Mouse (Mus musculus): ENCODE data around the gene Drap1. TPM values are rescaled to one million over a fixed set of nuclear protein-coding genes. Genes with fewer than 3 reads are reported as not detected.

Drap1 gene
- polyA plus RNA-seq (2015; fragmentation: Nextera tagmentation; extraction: Ambion mirVana): 71.5 and 74.2 TPM in 2 replicates

DNA sequence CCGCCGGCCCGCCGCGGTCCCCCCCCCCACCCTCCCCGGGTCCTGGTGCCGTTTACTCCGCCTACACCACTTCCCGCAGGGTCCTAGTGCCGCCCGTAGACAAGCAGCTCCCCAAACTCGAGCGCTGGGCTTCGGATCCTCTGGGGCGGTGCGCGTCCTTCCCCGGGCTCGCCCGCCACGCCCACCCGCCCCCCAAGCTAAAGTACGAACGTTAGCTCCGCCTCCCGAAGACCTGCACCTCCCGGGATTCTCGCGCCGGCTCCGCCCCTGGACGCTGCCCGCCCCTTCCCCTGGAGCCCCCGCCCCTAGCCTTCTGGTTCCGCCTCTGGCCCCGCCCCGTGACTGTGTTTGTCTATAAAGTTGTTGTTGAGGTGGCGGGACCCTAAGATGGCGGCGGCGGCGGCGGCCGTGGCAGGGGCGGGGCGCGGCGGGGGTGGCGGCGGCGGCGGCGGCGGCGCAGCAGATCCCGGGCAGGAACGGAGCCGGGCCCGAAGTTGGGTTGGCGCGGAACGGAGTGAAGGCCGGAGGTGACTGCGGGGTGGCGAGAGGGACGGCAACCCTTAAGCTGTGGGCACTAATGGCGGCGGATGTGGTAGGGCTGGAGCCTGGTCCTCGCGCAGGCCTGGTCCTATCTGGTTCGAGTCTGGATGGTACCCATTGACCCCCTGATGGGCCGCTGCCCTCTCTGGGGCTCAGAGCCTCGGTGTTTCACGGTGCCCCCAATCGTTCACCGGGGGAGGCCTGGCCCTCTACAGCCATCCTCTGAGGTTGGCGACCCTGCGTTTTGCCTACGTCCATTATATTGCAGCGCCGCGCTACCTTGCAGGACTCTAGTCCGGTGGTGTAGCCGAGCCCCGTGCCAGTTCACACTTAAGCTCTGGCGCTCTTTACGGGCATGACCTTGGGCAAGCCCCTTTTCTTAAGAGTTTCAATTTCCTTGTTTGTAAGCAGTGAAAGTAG is at the start of gene Drap1, which contains the start of gene AI837181:
TSS of gene Drap1 (minus strand) at position 198 of the 960 bp plus-strand sequence.
TSS of gene AI837181 (plus strand) at position 363 of the 960 bp plus-strand sequence.
- peak; percentile 99 for DNase-seq
- peak; percentile 86 for ATAC-seq
- no peaks in the 10 kb centered on the region for H3K9me3 ChIP-seq (ENCODE audit: low read length)
- H3K27ac ChIP-seq (ENCODE audit: low read depth): peak within 1 kb of the TSS; percentile 92
- TF ChIP-seq EP300 (IDR thresholded peaks at IDR 0.05; ENCODE audit: low read depth): no peak
- no peak for TF ChIP-seq CTCF (IDR thresholded peaks at IDR 0.05; ENCODE audit: low read depth)
- H3K27me3 ChIP-seq (ENCODE audit: insufficient read depth, low read length): no peaks in the 10 kb centered on the region
- H3K4me3 ChIP-seq (ENCODE audit: low read depth, low read length): peak within 1 kb of the TSS; percentile 93
- H3K4me2 ChIP-seq (ENCODE audit: low read depth, low read length): peak within 1 kb of the TSS; percentile 97
- H3K9ac ChIP-seq (replicated peaks): peak within 1 kb of the TSS; percentile 94
- peaks cover 31% of the 10 kb centered on the region for H3K36me3 ChIP-seq (replicated peaks; ENCODE audit: insufficient read depth, low read length)
- WGBS (ENCODE audit: insufficient replicate concordance): 2% methylated on average over 78 of the region's 87 CpGs
- peaks cover 22% of the 10 kb centered on the region for H3K4me1 ChIP-seq (ENCODE audit: insufficient read depth)

DNA sequence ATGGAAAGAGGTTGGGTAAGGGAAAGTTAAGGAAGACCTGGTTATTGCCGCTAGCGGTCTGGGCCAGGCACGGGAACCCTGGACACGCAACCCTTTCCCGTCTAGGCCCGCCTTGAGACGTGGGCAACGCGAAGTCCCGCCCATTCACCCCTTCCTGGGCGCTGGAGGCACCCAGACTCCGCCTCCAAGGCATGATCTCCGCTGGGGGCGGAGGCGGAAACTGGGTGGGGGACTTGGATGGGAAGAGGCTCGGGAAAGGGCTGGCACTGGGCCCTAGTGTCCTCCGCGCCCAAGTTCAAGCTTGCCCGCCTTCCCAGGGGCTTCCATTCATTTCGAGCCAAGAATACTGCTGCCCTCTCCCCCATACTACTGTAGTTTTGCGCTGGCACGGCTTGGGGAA is 48.9 kb upstream of the Drap1 start, which contains the start of gene Efemp2:
TSS of gene Efemp2 (plus strand) at position 235 of the 400 bp plus-strand sequence.
- Histone ChIP-seq H3K4me2 (ENCODE audit: low read depth, low read length) (peak within 1 kb of the TSS; percentile 78), H3K27ac (ENCODE audit: low read depth) (peak within 1 kb of the TSS; percentile 12; the same call in 1 of the 2 replicates), H3K9me3 (ENCODE audit: low read length) (no peaks in the 10 kb centered on the region), H3K9ac (replicated peaks) (peak within 1 kb of the TSS; percentile 49), H3K4me3 (ENCODE audit: low read depth, low read length) (peak within 1 kb of the TSS; percentile 45), H3K4me1 (ENCODE audit: insufficient read depth) (0 out of 2 replicates have a peak, but pooled peaks cover 3% of the 10 kb centered on the region), H3K36me3 (replicated peaks; ENCODE audit: insufficient read depth, low read length) (no peaks in the 10 kb centered on the region), H3K27me3 (ENCODE audit: insufficient read depth, low read length) (peaks cover 23% of the 10 kb centered on the region)
- no peak for TF ChIP-seq CTCF (IDR thresholded peaks at IDR 0.05; ENCODE audit: low read depth)
- no peak for TF ChIP-seq EP300 (IDR thresholded peaks at IDR 0.05; ENCODE audit: low read depth)
- ATAC-seq: peak; percentile 61
- WGBS (ENCODE audit: insufficient replicate concordance): 5% methylated on average over 22 of the region's 22 CpGs
- DNase-seq: peak; percentile 71

DNA sequence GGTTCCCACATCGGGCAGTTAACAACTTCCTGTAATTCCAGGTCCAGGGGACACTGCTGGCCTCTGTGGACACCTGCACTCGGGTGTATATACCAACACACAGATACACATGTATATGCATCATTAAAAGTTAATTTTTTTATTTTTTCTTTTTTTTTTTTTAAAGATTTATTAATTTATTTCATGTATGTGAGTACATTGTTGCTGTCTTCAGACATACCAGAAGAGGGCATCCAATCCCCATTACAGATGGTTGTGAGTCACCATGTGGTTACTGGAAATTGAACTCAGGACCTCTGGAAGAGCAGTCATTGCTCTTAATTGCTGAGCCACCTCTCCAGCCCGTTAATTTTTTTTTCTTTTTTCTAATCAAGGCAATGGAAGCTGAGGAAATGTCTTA is 48.1 kb upstream of the Drap1 start:
- Histone ChIP-seq H3K36me3 (replicated peaks; ENCODE audit: insufficient read depth, low read length) (no peaks in the 10 kb centered on the region), H3K4me3 (ENCODE audit: low read depth, low read length) (no peak overlapping the region), H3K4me1 (ENCODE audit: insufficient read depth) (0 out of 2 replicates have a peak, but pooled peaks cover 3% of the 10 kb centered on the region), H3K4me2 (ENCODE audit: low read depth, low read length) (no peak overlapping the region), H3K9me3 (ENCODE audit: low read length) (no peaks in the 10 kb centered on the region), H3K9ac (replicated peaks) (no peak overlapping the region), H3K27ac (ENCODE audit: low read depth) (no peak overlapping the region), H3K27me3 (ENCODE audit: insufficient read depth, low read length) (peaks cover 23% of the 10 kb centered on the region)
- WGBS (ENCODE audit: insufficient replicate concordance): 70% methylated on average over 3 of the region's 3 CpGs
- DNase-seq (no peak), ATAC-seq (no peak)
- TF ChIP-seq EP300 (IDR thresholded peaks at IDR 0.05; ENCODE audit: low read depth) (no peak), CTCF (IDR thresholded peaks at IDR 0.05; ENCODE audit: low read depth) (peak; percentile 41)

DNA sequence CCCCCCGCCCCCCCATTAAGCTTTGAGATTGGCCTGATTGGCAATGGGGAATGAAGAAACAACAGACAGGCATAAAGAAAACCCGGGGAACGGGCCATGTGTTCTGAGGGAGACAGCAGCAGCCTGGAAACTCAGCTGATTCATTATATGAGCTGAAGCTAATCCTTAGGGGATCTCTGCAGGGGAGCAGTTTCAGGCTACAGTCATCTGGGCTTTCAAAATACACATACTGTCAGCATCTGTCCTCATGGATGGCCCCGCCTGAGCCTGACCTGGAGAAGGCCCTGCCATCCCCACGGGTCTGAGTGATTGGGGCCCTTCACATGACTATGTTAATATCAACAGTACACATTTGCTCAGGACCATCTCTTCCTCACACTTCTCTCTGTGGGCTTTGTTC is 47.1 kb upstream of the Drap1 start:
- H3K36me3 ChIP-seq (replicated peaks; ENCODE audit: insufficient read depth, low read length): no peaks in the 10 kb centered on the region
- no peak overlapping the region for H3K4me2 ChIP-seq (ENCODE audit: low read depth, low read length)
- DNase-seq: no peak
- H3K9ac ChIP-seq (replicated peaks): no peak overlapping the region
- H3K27me3 ChIP-seq (ENCODE audit: insufficient read depth, low read length): peaks cover 23% of the 10 kb centered on the region
- H3K27ac ChIP-seq (ENCODE audit: low read depth): no peak overlapping the region
- no peaks in the 10 kb centered on the region for H3K9me3 ChIP-seq (ENCODE audit: low read length)
- no peak overlapping the region for H3K4me3 ChIP-seq (ENCODE audit: low read depth, low read length)
- 60% methylated on average over 5 of the region's 5 CpGs for WGBS (ENCODE audit: insufficient replicate concordance)
- TF ChIP-seq CTCF (IDR thresholded peaks at IDR 0.05; ENCODE audit: low read depth) (no peak), EP300 (IDR thresholded peaks at IDR 0.05; ENCODE audit: low read depth) (no peak)
- no peak for ATAC-seq
- 0 out of 2 replicates have a peak, but pooled peaks cover 3% of the 10 kb centered on the region for H3K4me1 ChIP-seq (ENCODE audit: insufficient read depth)

DNA sequence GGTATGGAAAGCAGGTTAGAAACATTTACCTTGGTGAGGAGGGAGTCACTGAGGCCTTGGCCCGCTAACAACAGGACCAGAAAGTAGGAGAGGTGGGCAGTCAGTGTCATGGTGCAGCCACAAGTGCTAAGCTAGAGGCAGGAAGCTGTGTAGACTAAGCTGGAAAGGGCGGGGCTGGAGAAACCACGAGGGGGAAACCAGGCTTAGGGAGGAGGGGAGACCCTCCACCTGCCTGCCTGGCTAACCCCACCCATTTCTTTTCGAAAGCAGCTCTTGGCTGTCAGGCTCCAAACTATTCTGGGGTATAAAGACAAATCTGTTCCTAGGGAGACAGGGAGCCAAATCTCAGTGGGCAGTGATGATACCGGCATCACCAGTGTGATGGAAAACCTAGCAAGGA is 43.6 kb upstream of the Drap1 start, which contains the start of gene Ctsw:
TSS of gene Ctsw (minus strand) at position 134 of the 400 bp plus-strand sequence.
- H3K4me3 ChIP-seq (ENCODE audit: low read depth, low read length): no peak within 1 kb of the TSS
- H3K27me3 ChIP-seq (ENCODE audit: insufficient read depth, low read length): no peaks in the 10 kb centered on the region
- DNase-seq: no peak
- 39% methylated on average over 5 of the region's 5 CpGs for WGBS (ENCODE audit: insufficient replicate concordance)
- no peak for ATAC-seq
- H3K36me3 ChIP-seq (replicated peaks; ENCODE audit: insufficient read depth, low read length): peaks cover 25% of the 10 kb centered on the region
- TF ChIP-seq EP300 (IDR thresholded peaks at IDR 0.05; ENCODE audit: low read depth) (no peak), CTCF (IDR thresholded peaks at IDR 0.05; ENCODE audit: low read depth) (no peak)
- H3K4me2 ChIP-seq (ENCODE audit: low read depth, low read length): no peak within 1 kb of the TSS
- H3K4me1 ChIP-seq (ENCODE audit: insufficient read depth): no peaks in the 10 kb centered on the region
- H3K9ac ChIP-seq (replicated peaks): no peak within 1 kb of the TSS
- H3K27ac ChIP-seq (ENCODE audit: low read depth): no peak within 1 kb of the TSS
- H3K9me3 ChIP-seq (ENCODE audit: low read length): no peaks in the 10 kb centered on the region

DNA sequence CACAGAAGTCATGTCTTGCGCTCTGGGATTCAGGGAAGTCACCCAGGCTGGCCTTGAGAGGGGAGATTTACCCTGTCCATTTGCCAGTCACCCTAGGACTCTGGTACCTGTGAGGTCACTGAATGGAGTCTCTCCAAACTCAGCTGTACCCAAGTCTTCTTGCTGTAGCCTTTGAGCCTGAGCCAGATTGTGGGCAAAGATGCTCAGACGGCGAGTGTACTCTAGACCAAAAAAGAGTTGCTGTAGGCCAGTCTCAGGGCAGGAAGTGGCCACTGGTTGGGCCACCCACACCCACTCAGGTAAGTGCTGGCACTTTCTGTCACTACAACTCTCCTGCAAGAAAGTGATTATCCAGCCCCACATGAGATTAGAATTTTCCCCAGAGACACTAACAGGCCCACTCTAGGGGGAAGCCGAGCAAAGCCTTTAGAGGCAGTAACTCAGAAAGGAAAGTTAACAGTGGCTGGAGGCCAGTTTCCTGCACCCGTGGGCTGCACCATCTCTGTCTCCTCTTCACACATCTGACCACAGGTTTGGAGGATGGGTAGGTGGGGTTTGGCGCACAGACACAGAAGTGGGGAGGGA is 42.2 kb upstream of the Drap1 start:
- no peak for TF ChIP-seq EP300 (IDR thresholded peaks at IDR 0.05; ENCODE audit: low read depth)
- TF ChIP-seq CTCF (IDR thresholded peaks at IDR 0.05; ENCODE audit: low read depth): no peak
- H3K27me3 ChIP-seq (ENCODE audit: insufficient read depth, low read length): no peaks in the 10 kb centered on the region
- no peaks in the 10 kb centered on the region for H3K4me1 ChIP-seq (ENCODE audit: insufficient read depth)
- H3K36me3 ChIP-seq (replicated peaks; ENCODE audit: insufficient read depth, low read length): peaks cover 33% of the 10 kb centered on the region
- no peaks in the 10 kb centered on the region for H3K9me3 ChIP-seq (ENCODE audit: low read length)
- no peak overlapping the region for H3K9ac ChIP-seq (replicated peaks)
- H3K27ac ChIP-seq (ENCODE audit: low read depth): no peak overlapping the region
- no peak overlapping the region for H3K4me2 ChIP-seq (ENCODE audit: low read depth, low read length)
- ATAC-seq (no peak), DNase-seq (no peak)
- no peak overlapping the region for H3K4me3 ChIP-seq (ENCODE audit: low read depth, low read length)
- 70% methylated on average over 6 of the region's 6 CpGs for WGBS (ENCODE audit: insufficient replicate concordance)
